Mouse (Mus musculus) kidney, adult 2 months (tissue): ENCODE results near the gene Hist3h2ba.

ENCODE experiments used
- CTCF ChIP-seq: fragments of 200-500 bp; conservative IDR thresholded peaks from 2 replicates; pipeline ENCODE4 v1.5.1; 2011; ENCODE audit warnings: low read depth, mild to moderate bottlenecking, control low read depth, low read length, moderate library complexity, mixed read lengths; ENCODE audit not compliant: insufficient read depth, insufficient read length
- POLR2A ChIP-seq: fragments of 200-500 bp; IDR thresholded peaks from one replicate; pipeline ENCODE4 v1.6.1; 2011; ENCODE audit warnings: low read depth, low read length, control low read depth

GRCm38 (mm10) chr11:58949480-58950431 lies 1.0 kb downstream of the Hist3h2ba start:
- TF ChIP-seq CTCF (no peak), POLR2A (no peak)
